Mouse (Mus musculus): ENCODE measurements around the gene Mtln. TPM values are rescaled to one million over a fixed set of nuclear protein-coding genes. Genes with fewer than 3 reads are reported as not detected.
A peak's percentile ranks its signal among the peaks of the same experiment; 100 is the strongest.

Mtln gene
- total RNA-seq, 1 experiment, result 35.8 TPM

GRCm38 (mm10) chr2:127832833-127833190 is 40.5 kb upstream of the Mtln start:
- H3K36me3 ChIP-seq (ENCODE audit: control insufficient read depth, insufficient read depth, low read length, poor library complexity, severe bottlenecking), result peaks cover 2% of the 10 kb centered on the region; the same call in 1 of the 2 replicates
- no peaks in the 10 kb centered on the region for H3K9me3 ChIP-seq (ENCODE audit: control insufficient read depth, insufficient read depth, low read depth, low read length)
- peaks cover 0 to 4% of the 10 kb centered on the region in 2 experiments; a peak in 1 of 4 replicates for H3K4me1 ChIP-seq (ENCODE audit: control insufficient read depth in 2 of 2, insufficient read depth in 2 of 2, low read length in 2 of 2, poor library complexity in 1 of 2)
- DNase-seq (ENCODE audit: low read depth, low spot score), result peak; percentile 21
- H3K27ac ChIP-seq (ENCODE audit: insufficient read depth, low read depth, low read length, poor library complexity, severe bottlenecking), result no peak overlapping the region
- TF ChIP-seq ZC3H11A (IDR thresholded peaks at IDR 0.05; ENCODE audit: borderline replicate concordance, low read depth, low read length), result no peak
- TF ChIP-seq HCFC1 (IDR thresholded peaks at IDR 0.05; ENCODE audit: borderline replicate concordance, insufficient read depth, low read length), result no peak
- TF ChIP-seq ZNF384 (IDR thresholded peaks at IDR 0.05; ENCODE audit: low read depth, low read length), result no peak
- no peak for TF ChIP-seq MAFK (IDR thresholded peaks at IDR 0.05; ENCODE audit: insufficient read depth, low read depth, low read length)
- no peak for TF ChIP-seq CHD2 (IDR thresholded peaks at IDR 0.05; ENCODE audit: low read depth, low read length)
- no peak overlapping the region for H3K9ac ChIP-seq (ENCODE audit: insufficient read depth, low read depth, low read length, poor library complexity, severe bottlenecking)
- in situ Hi-C loops (cut with MboI; ENCODE audit: low sequenced_read_pairs in 2 of 2, unreplicated experiment in 2 of 2), result no loop called here
- H3K4me3 ChIP-seq (ENCODE audit: insufficient read depth in 1 of 2, low read depth in 1 of 2, low read length in 2 of 2, poor library complexity in 1 of 2, severe bottlenecking in 1 of 2), result no peak overlapping the region

DNA sequence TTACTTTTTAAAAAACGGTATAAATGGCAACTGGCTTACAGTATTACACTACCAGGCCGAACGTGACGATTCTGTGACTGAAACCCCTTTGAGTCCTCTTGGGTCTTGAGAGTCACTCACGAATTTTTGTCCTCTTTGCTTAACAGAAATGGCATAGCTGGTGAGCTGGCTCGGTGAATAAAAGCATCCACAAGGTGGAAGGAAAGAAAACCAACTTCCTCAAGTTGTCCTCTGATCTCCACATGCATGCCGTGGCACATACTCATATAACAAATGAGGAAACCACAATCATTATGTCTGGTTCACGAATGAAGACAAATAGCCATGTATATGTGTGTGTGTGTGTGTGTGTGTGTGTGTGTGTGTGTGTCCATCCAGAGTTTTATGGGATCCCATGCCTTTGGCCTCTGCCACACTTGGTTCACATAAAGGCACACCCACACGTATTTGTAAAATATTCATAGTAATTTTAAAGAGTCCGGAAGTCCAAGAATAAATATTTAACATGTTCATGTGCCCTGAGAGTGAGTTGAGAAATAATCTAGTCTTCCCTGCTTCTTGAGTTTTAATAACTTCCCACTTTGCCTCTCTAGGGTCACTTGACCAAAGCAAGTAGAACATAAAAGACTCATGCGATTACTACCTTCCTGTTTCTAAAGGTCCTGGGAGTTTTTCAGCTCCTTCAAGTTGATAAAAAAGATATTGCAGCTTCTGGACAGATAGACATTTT is 40.0 kb upstream of the Mtln start:
- Histone ChIP-seq H3K27ac (ENCODE audit: insufficient read depth, low read depth, low read length, poor library complexity, severe bottlenecking) (no peak overlapping the region), H3K4me1 (ENCODE audit: control insufficient read depth in 2 of 2, insufficient read depth in 2 of 2, low read length in 2 of 2, poor library complexity in 1 of 2) (peaks cover 0 to 4% of the 10 kb centered on the region in 2 experiments; a peak in 1 of 4 replicates), H3K36me3 (ENCODE audit: control insufficient read depth, insufficient read depth, low read length, poor library complexity, severe bottlenecking) (peaks cover 2% of the 10 kb centered on the region; the same call in 1 of the 2 replicates), H3K4me3 (ENCODE audit: insufficient read depth in 1 of 2, low read depth in 1 of 2, low read length in 2 of 2, poor library complexity in 1 of 2, severe bottlenecking in 1 of 2) (peak overlapping the region in 1 of 2 experiments; percentile 97; a peak in 2 of 4 replicates), H3K9ac (ENCODE audit: insufficient read depth, low read depth, low read length, poor library complexity, severe bottlenecking) (no peak overlapping the region), H3K9me3 (ENCODE audit: control insufficient read depth, insufficient read depth, low read depth, low read length) (no peaks in the 10 kb centered on the region)
- in situ Hi-C loops (cut with MboI; ENCODE audit: low sequenced_read_pairs in 2 of 2, unreplicated experiment in 2 of 2), result no loop called here
- no peak for DNase-seq (ENCODE audit: low read depth, low spot score)
- TF ChIP-seq ZNF384 (IDR thresholded peaks at IDR 0.05; ENCODE audit: low read depth, low read length) (no peak), MAFK (IDR thresholded peaks at IDR 0.05; ENCODE audit: insufficient read depth, low read depth, low read length) (no peak), ZC3H11A (IDR thresholded peaks at IDR 0.05; ENCODE audit: borderline replicate concordance, low read depth, low read length) (no peak), HCFC1 (IDR thresholded peaks at IDR 0.05; ENCODE audit: borderline replicate concordance, insufficient read depth, low read length) (no peak), CHD2 (IDR thresholded peaks at IDR 0.05; ENCODE audit: low read depth, low read length) (no peak)

GRCm38 (mm10) chr2:127831401-127832102 is 39.3 kb upstream of the Mtln start, which contains the start of gene Bub1:
Bub1 (minus strand) TSS chr2:127831865.
- Histone ChIP-seq H3K27ac (ENCODE audit: insufficient read depth, low read depth, low read length, poor library complexity, severe bottlenecking) (peak within 1 kb of the TSS; percentile 74), H3K4me3 (ENCODE audit: insufficient read depth in 1 of 2, low read depth in 1 of 2, low read length in 2 of 2, poor library complexity in 1 of 2, severe bottlenecking in 1 of 2) (peak within 1 kb of the TSS; percentile 95 to 97), H3K4me1 (ENCODE audit: control insufficient read depth in 2 of 2, insufficient read depth in 2 of 2, low read length in 2 of 2, poor library complexity in 1 of 2) (peaks cover 0 to 4% of the 10 kb centered on the region in 2 experiments; a peak in 1 of 4 replicates), H3K9ac (ENCODE audit: insufficient read depth, low read depth, low read length, poor library complexity, severe bottlenecking) (peak within 1 kb of the TSS; percentile 97), H3K36me3 (ENCODE audit: control insufficient read depth, insufficient read depth, low read length, poor library complexity, severe bottlenecking) (peaks cover 4% of the 10 kb centered on the region; the same call in 1 of the 2 replicates), H3K9me3 (ENCODE audit: control insufficient read depth, insufficient read depth, low read depth, low read length) (no peaks in the 10 kb centered on the region)
- in situ Hi-C loops (cut with MboI; ENCODE audit: low sequenced_read_pairs in 2 of 2, unreplicated experiment in 2 of 2), result no loop called here
- DNase-seq (ENCODE audit: low read depth, low spot score), result peak; percentile 89
- TF ChIP-seq HCFC1 (IDR thresholded peaks at IDR 0.05; ENCODE audit: borderline replicate concordance, insufficient read depth, low read length), result no peak
- no peak for TF ChIP-seq MAFK (IDR thresholded peaks at IDR 0.05; ENCODE audit: insufficient read depth, low read depth, low read length)
- TF ChIP-seq CHD2 (IDR thresholded peaks at IDR 0.05; ENCODE audit: low read depth, low read length), result peak; percentile 74; the same call in 1 of the 2 replicates

- Histone ChIP-seq H3K4me1 (ENCODE audit: control insufficient read depth in 2 of 2, insufficient read depth in 2 of 2, low read length in 2 of 2, poor library complexity in 1 of 2) (peaks cover 0 to 4% of the 10 kb centered on the region in 2 experiments; a peak in 1 of 4 replicates), H3K27ac (ENCODE audit: insufficient read depth, low read depth, low read length, poor library complexity, severe bottlenecking) (no peak overlapping the region), H3K4me3 (ENCODE audit: insufficient read depth in 1 of 2, low read depth in 1 of 2, low read length in 2 of 2, poor library complexity in 1 of 2, severe bottlenecking in 1 of 2) (peak overlapping the region in 1 of 2 experiments; percentile 60; a peak in 1 of 4 replicates), H3K9ac (ENCODE audit: insufficient read depth, low read depth, low read length, poor library complexity, severe bottlenecking) (no peak overlapping the region), H3K36me3 (ENCODE audit: control insufficient read depth, insufficient read depth, low read length, poor library complexity, severe bottlenecking) (no peaks in the 10 kb centered on the region), H3K9me3 (ENCODE audit: control insufficient read depth, insufficient read depth, low read depth, low read length) (no peaks in the 10 kb centered on the region)
- no peak for DNase-seq (ENCODE audit: low read depth, low spot score)
- in situ Hi-C loops (cut with MboI; ENCODE audit: low sequenced_read_pairs in 2 of 2, unreplicated experiment in 2 of 2), result no loop called here
- no peak for TF ChIP-seq CHD2 (IDR thresholded peaks at IDR 0.05; ENCODE audit: low read depth, low read length)
- TF ChIP-seq ZNF384 (IDR thresholded peaks at IDR 0.05; ENCODE audit: low read depth, low read length), result no peak
- TF ChIP-seq MAFK (IDR thresholded peaks at IDR 0.05; ENCODE audit: insufficient read depth, low read depth, low read length), result no peak
- TF ChIP-seq ZC3H11A (IDR thresholded peaks at IDR 0.05; ENCODE audit: borderline replicate concordance, low read depth, low read length), result no peak
- TF ChIP-seq HCFC1 (IDR thresholded peaks at IDR 0.05; ENCODE audit: borderline replicate concordance, insufficient read depth, low read length), result no peak
Observed at GRCm38 (mm10) chr2:127789651-127790270, 2.5 kb downstream of the Mtln start.

Data from ES-E14 (cell line).